Mouse (Mus musculus): ENCODE data around the gene Stk38.

DNA sequence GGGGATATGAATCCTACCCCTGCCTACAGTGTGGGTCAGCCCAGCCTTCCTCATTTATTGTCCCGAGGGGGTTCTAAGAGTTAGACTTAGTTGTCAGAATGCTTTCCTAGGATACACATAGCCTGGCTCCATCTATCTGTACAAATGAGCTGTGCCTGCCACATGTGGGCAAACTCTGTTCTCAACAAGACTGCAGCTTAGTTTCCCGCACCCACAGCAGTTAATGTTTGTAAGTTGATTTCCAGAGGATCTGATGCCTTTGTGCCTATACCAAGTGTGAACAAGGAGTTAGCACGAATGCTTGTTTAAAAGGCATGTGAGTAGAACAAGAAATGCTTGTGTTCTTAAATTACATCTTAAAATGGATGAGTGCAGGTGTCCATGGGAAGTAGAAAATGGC is 35.8 kb upstream of the Stk38 start:
- TF ChIP-seq GATA1 (IDR thresholded peaks at IDR 0.05; ENCODE audit: low read length): no peak
- TF ChIP-seq TAL1 (IDR thresholded peaks at IDR 0.05; ENCODE audit: low read length): no peak
